Mouse (Mus musculus) midbrain, embryonic 13.5 days (tissue): ENCODE results near the gene 4930432M17Rik. TPM values are rescaled to one million over a fixed set of nuclear protein-coding genes. Genes with fewer than 3 reads are reported as not detected.

Experiments
- ATAC-seq: fragments of 200-750 bp; cut with Nextera tagmentation; 2 replicates; pipeline ENCODE4 v1.8.0; 2017; ENCODE audit warnings: mild to moderate bottlenecking, moderate TSS enrichment, moderate library complexity
- H3K27ac ChIP-seq: fragments of 300-500 bp; sonication (generic); 2 replicates; pipeline ENCODE4 v1.5.1; 2015; ENCODE audit warnings: inconsistent platforms, mild to moderate bottlenecking, moderate library complexity
- H3K27me3 ChIP-seq: fragments of 300-500 bp; sonication (generic); 2 replicates; pipeline ENCODE4 v1.6.1; 2015; ENCODE audit warnings: mild to moderate bottlenecking, inconsistent platforms
- H3K36me3 ChIP-seq: fragments of 300-500 bp; sonication (generic); 2 replicates; pipeline ENCODE4 v1.6.1; 2015; ENCODE audit warnings: mild to moderate bottlenecking, inconsistent platforms
- H3K4me1 ChIP-seq: fragments of 300-500 bp; sonication (generic); replicated peaks from 2 replicates; pipeline ENCODE4 v1.6.1; 2015; ENCODE audit warnings: inconsistent platforms
- H3K4me2 ChIP-seq: fragments of 300-500 bp; sonication (generic); replicated peaks from 2 replicates; pipeline ENCODE4 v1.6.1; 2015; ENCODE audit warnings: moderate library complexity, mild to moderate bottlenecking, inconsistent platforms
- H3K4me3 ChIP-seq: fragments of 300-500 bp; sonication (generic); replicated peaks from 2 replicates; pipeline ENCODE4 v1.5.1; 2015; ENCODE audit warnings: mild to moderate bottlenecking, inconsistent platforms
- H3K9ac ChIP-seq: fragments of 300-500 bp; sonication (generic); replicated peaks from 2 replicates; pipeline ENCODE4 v1.6.1; 2015; ENCODE audit warnings: mild to moderate bottlenecking, inconsistent platforms
- H3K9me3 ChIP-seq: fragments of 300-500 bp; sonication (generic); 2 replicates; pipeline ENCODE4 v1.6.1; 2016; ENCODE audit warnings: mild to moderate bottlenecking, inconsistent platforms
- WGBS: fragments of 180-500 bp; shearing (Covaris S2); methylation state at CpG from one replicate; pipeline ENCODE4 v1.1.7; 2015; 5-methylcytosine and 5-hydroxymethylcytosine counted together
- polyA plus RNA-seq: library from polyadenylated mRNA; unstranded; fragments of >200 nt; fragmentation: Nextera tagmentation; extraction: Ambion mirVana; gene quantifications from 2 replicates; pipeline ENCODE4 v1.2.1, GENCODE M21; 2015

4930432M17Rik gene
- polyA plus RNA-seq, 1 experiment from 2014 or later = not detected

DNA sequence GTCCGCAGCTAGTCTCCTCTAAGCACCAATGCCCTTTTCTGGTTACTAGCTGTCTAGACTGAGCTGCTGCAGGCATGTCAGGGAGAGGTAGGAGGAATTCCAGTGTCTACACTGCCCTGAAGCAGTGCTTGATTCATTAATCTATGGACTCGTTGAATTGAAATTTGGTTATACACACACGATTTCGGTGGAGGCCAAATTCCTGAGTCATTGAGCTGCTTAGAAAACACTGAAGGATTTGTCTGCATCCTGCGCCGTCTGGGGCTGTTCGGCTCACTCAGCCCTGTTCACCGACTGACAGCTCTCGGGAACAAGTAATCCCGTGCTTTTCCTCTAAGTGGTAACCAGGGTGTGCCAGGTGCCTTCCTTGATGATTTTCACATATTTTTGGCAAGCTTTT lies 55.1 kb downstream of the 4930432M17Rik start:
- H3K27ac ChIP-seq = no peak overlapping the region
- H3K36me3 ChIP-seq = no peaks in the 10 kb centered on the region
- ATAC-seq = no peak
- no peak overlapping the region for H3K4me2 ChIP-seq
- H3K9ac ChIP-seq = no peak overlapping the region
- H3K4me1 ChIP-seq = peaks cover 31% of the 10 kb centered on the region
- WGBS = 73% methylated on average over 10 of the region's 10 CpGs
- no peak overlapping the region for H3K4me3 ChIP-seq
- no peaks in the 10 kb centered on the region for H3K9me3 ChIP-seq
- H3K27me3 ChIP-seq = peaks cover 29% of the 10 kb centered on the region

DNA sequence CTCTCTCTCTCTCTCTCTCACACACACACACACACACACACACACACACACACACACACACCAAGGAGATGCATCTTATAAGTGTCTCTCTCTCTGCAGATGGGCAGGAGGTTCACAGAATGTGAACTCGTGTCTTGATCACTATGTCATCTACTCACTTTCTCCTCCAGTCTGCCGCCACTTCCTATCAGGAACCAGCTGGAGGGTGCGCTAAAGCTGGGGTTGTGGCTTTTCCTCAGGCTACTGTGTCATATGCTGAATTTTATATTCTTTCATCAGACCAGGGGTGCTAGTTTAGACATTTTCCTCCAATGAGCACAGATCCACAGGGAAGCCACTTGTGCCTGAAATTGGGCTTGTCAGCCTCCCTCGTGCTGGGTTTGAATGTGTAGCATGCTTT lies 59.1 kb downstream of the 4930432M17Rik start:
- H3K27ac ChIP-seq = no peak overlapping the region
- WGBS = 88% methylated on average over 4 of the region's 4 CpGs
- H3K4me2 ChIP-seq = no peak overlapping the region
- H3K9me3 ChIP-seq = no peaks in the 10 kb centered on the region
- H3K36me3 ChIP-seq = peaks cover 14% of the 10 kb centered on the region
- no peak overlapping the region for H3K9ac ChIP-seq
- H3K4me1 ChIP-seq = peaks cover under 1% of the 10 kb centered on the region; the same call in 1 of the 2 replicates
- peaks cover 13% of the 10 kb centered on the region for H3K27me3 ChIP-seq
- H3K4me3 ChIP-seq = no peak overlapping the region
- ATAC-seq = no peak

Other genes with a start within 250 kb of the 4930432M17Rik start
- gene Cnn3, start 244.3 kb upstream of the 4930432M17Rik start, polyA plus RNA-seq = 703 and 728 TPM in 2 replicates
- gene Slc44a3, start 138.4 kb upstream of the 4930432M17Rik start, polyA plus RNA-seq = 0.82 and 0.86 TPM in 2 replicates
- 5.0 and 5.5 TPM in 2 replicates for gene F3, start 52.8 kb downstream of the 4930432M17Rik start, polyA plus RNA-seq
- gene Abcd3, start 144.5 kb downstream of the 4930432M17Rik start, polyA plus RNA-seq = 62.5 and 63.0 TPM in 2 replicates